Mouse (Mus musculus): Measurements from ENCODE around the gene C130026I21Rik.
"Not testable (repeated sequence)": the region's sequence is repeated elsewhere in the genome, so short reads cannot be mapped to it uniquely, and the experiment has no call there.

DNA sequence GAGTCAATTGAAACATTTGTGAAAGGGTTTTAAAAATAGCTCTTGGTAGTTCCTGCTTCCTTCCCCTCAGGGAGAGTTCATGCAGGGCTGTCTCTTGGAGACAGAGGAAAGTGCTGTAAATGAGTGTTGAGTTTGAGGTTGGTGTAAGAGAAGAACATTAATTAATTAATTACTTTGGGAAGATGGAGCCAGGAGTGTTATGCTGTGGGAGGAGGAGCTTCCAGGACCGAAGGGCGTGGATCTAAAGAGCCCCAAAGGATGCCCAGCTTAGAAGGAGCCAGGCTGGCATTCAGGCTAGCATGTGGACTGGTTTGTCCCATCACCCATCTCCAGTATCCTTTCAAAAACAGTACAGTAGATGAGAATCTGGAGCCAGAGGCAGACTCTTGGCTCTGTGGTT is 277.1 kb downstream of the C130026I21Rik start:
- TF ChIP-seq CTCF (IDR thresholded peaks at IDR 0.05; ENCODE audit: borderline replicate concordance, extremely low read depth, insufficient read depth, insufficient read length); POLR2A (IDR thresholded peaks at IDR 0.05; ENCODE audit: borderline replicate concordance, extremely low read depth, insufficient read depth, insufficient read length, poor library complexity, severe bottlenecking): not testable (repeated sequence)
